Mouse (Mus musculus): ENCODE results near the gene Fam49a. TPM values are rescaled to one million over a fixed set of nuclear protein-coding genes. Genes with fewer than 3 reads are reported as not detected.

The Fam49a gene
- total and polyA plus RNA-seq, 2 experiments = 1.7 to 2.0 TPM

DNA sequence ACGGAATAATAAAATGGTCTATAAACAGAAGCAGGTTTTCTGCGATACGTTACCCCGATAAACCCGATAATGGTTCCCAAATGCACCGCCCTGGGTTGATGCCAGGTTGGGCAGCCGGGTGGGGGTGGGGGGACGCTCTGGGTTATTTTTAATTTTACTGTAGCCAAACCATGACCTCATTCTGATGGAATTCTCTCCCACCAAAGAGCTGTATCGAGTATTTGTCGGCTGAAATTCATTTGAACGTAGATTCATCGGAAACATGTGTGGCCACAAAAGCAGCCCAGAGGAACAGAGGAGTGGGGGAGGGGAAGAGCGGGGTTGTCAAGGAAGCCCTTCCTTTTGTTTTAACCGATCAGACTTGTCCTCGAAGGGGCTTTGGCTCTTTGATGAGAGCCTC lies 139.6 kb downstream of the Fam49a start:
- 64% methylated on average over 15 of the region's 15 CpGs for WGBS
- no peak overlapping the region for H3K4me3 ChIP-seq (ENCODE audit: insufficient read depth, low read depth, low read length)
- H3K27ac ChIP-seq (replicated peaks; ENCODE audit: insufficient read depth, low read depth, low read length) = no peak overlapping the region
- H3K9ac ChIP-seq (ENCODE audit: low read depth, low read length) = no peak overlapping the region
- H3K27me3 ChIP-seq (ENCODE audit: control insufficient read depth, insufficient read depth, low read length) = no peaks in the 10 kb centered on the region
- H3K36me3 ChIP-seq (ENCODE audit: control insufficient read depth, insufficient read depth, low read length) = no peaks in the 10 kb centered on the region
- peaks cover 5% of the 10 kb centered on the region for H3K4me1 ChIP-seq (ENCODE audit: control insufficient read depth, insufficient read depth, low read length)
- no peaks in the 10 kb centered on the region for H3K79me2 ChIP-seq (ENCODE audit: control insufficient read depth, insufficient read depth, low read length)
- no peak for DNase-seq (ENCODE audit: extremely low read depth, low read depth, low spot score)
- TF ChIP-seq POLR2A (IDR thresholded peaks at IDR 0.05; ENCODE audit: extremely low read depth, insufficient read depth, low read length) = no peak
- TF ChIP-seq CTCF (IDR thresholded peaks at IDR 0.05; ENCODE audit: low read depth, low read length) = no peak

DNA sequence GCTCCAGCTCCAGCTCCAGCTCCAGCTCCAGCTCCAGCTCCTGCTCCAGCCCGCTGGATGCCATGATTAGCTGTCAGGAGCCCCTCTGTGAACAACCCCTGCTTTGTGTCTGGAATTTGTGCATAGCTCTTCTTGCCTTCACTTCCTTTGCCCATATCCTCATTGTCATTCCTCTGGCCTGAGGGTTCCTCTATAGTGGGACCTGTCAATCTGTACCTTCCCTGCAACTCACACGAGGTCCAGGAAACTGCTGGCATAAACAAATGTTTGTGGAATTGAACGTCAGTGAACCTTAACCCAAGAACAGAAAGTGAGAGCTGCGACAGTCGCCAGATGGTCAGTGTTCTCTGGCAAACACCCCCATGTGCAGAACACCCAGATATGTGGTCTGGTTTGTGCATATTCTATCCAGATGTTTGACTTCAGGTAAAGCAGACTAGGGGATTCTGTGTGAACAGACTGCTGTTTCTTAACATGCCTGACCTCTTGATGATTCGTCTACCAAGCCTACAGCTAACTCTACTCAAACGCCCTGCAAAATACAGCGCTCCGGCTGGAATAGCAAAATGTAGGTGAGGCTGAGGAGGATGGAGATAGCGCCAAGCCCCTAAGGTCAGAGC lies 143.7 kb downstream of the Fam49a start:
- Histone ChIP-seq H3K79me2 (ENCODE audit: control insufficient read depth, insufficient read depth, low read length) (no peaks in the 10 kb centered on the region), H3K4me1 (ENCODE audit: control insufficient read depth, insufficient read depth, low read length) (peaks cover 5% of the 10 kb centered on the region), H3K27me3 (ENCODE audit: control insufficient read depth, insufficient read depth, low read length) (no peaks in the 10 kb centered on the region), H3K9ac (ENCODE audit: low read depth, low read length) (no peak overlapping the region), H3K36me3 (ENCODE audit: control insufficient read depth, insufficient read depth, low read length) (no peaks in the 10 kb centered on the region), H3K27ac (replicated peaks; ENCODE audit: insufficient read depth, low read depth, low read length) (no peak overlapping the region), H3K4me3 (ENCODE audit: insufficient read depth, low read depth, low read length) (no peak overlapping the region)
- DNase-seq (ENCODE audit: extremely low read depth, low read depth, low spot score) = peak; percentile 70
- TF ChIP-seq POLR2A (IDR thresholded peaks at IDR 0.05; ENCODE audit: extremely low read depth, insufficient read depth, low read length) (no peak), CTCF (IDR thresholded peaks at IDR 0.05; ENCODE audit: low read depth, low read length) (no peak)
- WGBS = 39% methylated on average over 10 of the region's 10 CpGs

DNA sequence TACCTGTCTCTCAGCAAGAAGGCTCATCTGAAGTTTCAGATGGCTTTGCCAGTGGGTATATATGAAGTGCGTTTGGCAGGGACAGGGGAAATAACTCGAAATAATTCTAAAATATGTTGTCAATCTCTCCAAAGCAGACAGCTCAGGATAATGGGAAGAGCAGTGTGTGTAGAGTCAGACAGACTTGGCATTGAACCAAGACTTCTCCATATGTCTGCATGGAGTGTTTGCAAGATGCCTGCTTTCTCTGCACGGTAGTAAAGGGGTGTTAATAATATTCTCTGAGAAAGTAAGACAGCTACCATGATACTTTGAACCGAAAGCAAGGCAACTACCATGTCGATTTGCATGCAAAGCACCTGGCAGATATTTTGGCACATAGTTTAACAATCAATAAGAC lies 147.1 kb downstream of the Fam49a start:
- no peaks in the 10 kb centered on the region for H3K36me3 ChIP-seq (ENCODE audit: control insufficient read depth, insufficient read depth, low read length)
- H3K27me3 ChIP-seq (ENCODE audit: control insufficient read depth, insufficient read depth, low read length) = no peaks in the 10 kb centered on the region
- no peaks in the 10 kb centered on the region for H3K79me2 ChIP-seq (ENCODE audit: control insufficient read depth, insufficient read depth, low read length)
- DNase-seq (ENCODE audit: extremely low read depth, low read depth, low spot score) = no peak
- no peak overlapping the region for H3K4me3 ChIP-seq (ENCODE audit: insufficient read depth, low read depth, low read length)
- H3K27ac ChIP-seq (replicated peaks; ENCODE audit: insufficient read depth, low read depth, low read length) = no peak overlapping the region
- TF ChIP-seq CTCF (IDR thresholded peaks at IDR 0.05; ENCODE audit: low read depth, low read length) = no peak
- no peak for TF ChIP-seq POLR2A (IDR thresholded peaks at IDR 0.05; ENCODE audit: extremely low read depth, insufficient read depth, low read length)
- no peak overlapping the region for H3K9ac ChIP-seq (ENCODE audit: low read depth, low read length)
- H3K4me1 ChIP-seq (ENCODE audit: control insufficient read depth, insufficient read depth, low read length) = peaks cover 5% of the 10 kb centered on the region
- WGBS = 61% methylated on average over 5 of the region's 5 CpGs

DNA sequence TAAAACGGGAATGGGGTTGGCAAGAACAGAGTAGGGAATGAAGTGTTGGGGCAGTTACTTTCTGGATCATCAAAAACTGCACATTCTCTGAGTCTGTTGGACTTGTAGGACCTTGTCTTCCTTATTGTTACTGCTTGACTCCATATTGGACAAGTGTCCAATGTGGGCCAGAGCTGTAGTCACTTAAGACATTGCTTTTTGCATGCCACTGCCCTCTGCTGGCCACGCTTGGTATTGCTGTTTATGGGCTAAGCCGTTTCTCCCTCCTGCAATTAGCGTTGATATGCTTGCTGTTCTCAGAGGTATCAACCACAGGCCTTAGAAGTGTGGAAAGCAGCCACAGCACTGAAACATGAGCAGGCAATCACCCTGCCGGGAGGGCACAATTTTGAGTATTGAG lies 150.7 kb downstream of the Fam49a start:
- 34% methylated on average over 5 of the region's 5 CpGs for WGBS
- H3K36me3 ChIP-seq (ENCODE audit: control insufficient read depth, insufficient read depth, low read length) = no peaks in the 10 kb centered on the region
- H3K9ac ChIP-seq (ENCODE audit: low read depth, low read length) = no peak overlapping the region
- DNase-seq (ENCODE audit: extremely low read depth, low read depth, low spot score) = peak; percentile 48
- no peaks in the 10 kb centered on the region for H3K27me3 ChIP-seq (ENCODE audit: control insufficient read depth, insufficient read depth, low read length)
- H3K79me2 ChIP-seq (ENCODE audit: control insufficient read depth, insufficient read depth, low read length) = no peaks in the 10 kb centered on the region
- TF ChIP-seq POLR2A (IDR thresholded peaks at IDR 0.05; ENCODE audit: extremely low read depth, insufficient read depth, low read length) = no peak
- TF ChIP-seq CTCF (IDR thresholded peaks at IDR 0.05; ENCODE audit: low read depth, low read length) = peak; percentile 81
- H3K4me1 ChIP-seq (ENCODE audit: control insufficient read depth, insufficient read depth, low read length) = no peaks in the 10 kb centered on the region
- no peak overlapping the region for H3K27ac ChIP-seq (replicated peaks; ENCODE audit: insufficient read depth, low read depth, low read length)
- no peak overlapping the region for H3K4me3 ChIP-seq (ENCODE audit: insufficient read depth, low read depth, low read length)

DNA sequence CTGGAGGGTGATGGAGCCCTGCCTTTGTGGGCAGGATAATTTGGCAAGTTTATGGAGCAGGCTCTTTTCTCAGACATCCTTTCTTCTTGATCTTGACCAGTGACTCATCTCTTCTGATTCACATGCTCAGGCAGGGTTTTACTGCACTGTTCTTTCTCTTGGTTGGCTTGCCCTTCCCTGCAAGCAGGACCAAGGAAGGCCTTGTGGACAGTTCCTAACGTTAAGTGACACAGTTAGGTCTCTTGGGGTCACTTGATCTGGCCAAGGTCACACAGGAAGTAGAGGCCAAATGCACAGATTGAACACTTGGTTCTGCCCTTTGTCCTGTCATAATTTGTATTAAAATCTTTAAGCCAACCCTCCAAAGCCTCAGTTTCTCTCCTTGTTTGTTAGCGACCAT lies 158.5 kb downstream of the Fam49a start:
- H3K4me1 ChIP-seq (ENCODE audit: control insufficient read depth, insufficient read depth, low read length) = no peaks in the 10 kb centered on the region
- no peaks in the 10 kb centered on the region for H3K79me2 ChIP-seq (ENCODE audit: control insufficient read depth, insufficient read depth, low read length)
- WGBS = 6% methylated on average over 2 of the region's 2 CpGs
- no peak for DNase-seq (ENCODE audit: extremely low read depth, low read depth, low spot score)
- H3K27ac ChIP-seq (replicated peaks; ENCODE audit: insufficient read depth, low read depth, low read length) = no peak overlapping the region
- TF ChIP-seq CTCF (IDR thresholded peaks at IDR 0.05; ENCODE audit: low read depth, low read length) (no peak), POLR2A (IDR thresholded peaks at IDR 0.05; ENCODE audit: extremely low read depth, insufficient read depth, low read length) (no peak)
- no peaks in the 10 kb centered on the region for H3K27me3 ChIP-seq (ENCODE audit: control insufficient read depth, insufficient read depth, low read length)
- H3K36me3 ChIP-seq (ENCODE audit: control insufficient read depth, insufficient read depth, low read length) = no peaks in the 10 kb centered on the region
- H3K9ac ChIP-seq (ENCODE audit: low read depth, low read length) = no peak overlapping the region
- no peak overlapping the region for H3K4me3 ChIP-seq (ENCODE audit: insufficient read depth, low read depth, low read length)

DNA sequence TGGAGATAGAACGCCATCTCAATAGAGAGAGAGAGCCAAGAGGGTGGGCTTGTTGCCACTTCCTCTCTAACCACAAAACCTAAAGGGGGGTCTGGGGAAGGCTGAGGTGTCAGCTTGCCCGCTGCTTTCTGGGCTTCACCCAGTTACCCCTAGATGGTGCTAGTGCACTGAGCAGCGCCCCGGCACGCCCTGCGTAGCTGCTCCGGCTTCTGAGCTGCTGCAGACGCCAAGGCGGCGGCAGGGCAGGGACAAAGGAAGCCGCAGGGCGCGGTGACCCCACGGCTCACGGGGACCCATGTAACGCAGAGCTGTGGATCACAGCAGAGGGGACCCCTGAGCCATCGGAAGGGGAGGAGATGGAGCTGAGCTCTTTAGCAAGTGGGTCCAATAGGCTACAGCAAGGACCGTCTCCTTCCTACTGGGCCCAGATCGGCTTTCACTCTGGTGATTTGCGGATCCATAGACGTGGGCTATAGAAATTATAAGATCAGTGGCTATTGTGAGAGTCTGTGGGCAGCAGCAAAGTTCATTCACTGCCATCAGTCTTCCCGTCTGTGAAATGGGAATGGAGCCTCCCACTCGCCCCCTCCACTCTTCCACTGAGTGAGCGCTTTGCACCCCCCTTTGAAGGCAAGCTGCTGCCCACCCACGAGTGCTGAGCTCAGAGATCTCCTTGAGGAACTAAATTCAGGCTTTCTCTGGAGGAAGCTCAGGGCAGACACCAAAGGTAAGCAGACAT lies 159.1 kb downstream of the Fam49a start:
- Histone ChIP-seq H3K9ac (ENCODE audit: low read depth, low read length) (peak overlapping the region; percentile 52), H3K79me2 (ENCODE audit: control insufficient read depth, insufficient read depth, low read length) (no peaks in the 10 kb centered on the region), H3K27me3 (ENCODE audit: control insufficient read depth, insufficient read depth, low read length) (no peaks in the 10 kb centered on the region), H3K4me1 (ENCODE audit: control insufficient read depth, insufficient read depth, low read length) (no peaks in the 10 kb centered on the region), H3K36me3 (ENCODE audit: control insufficient read depth, insufficient read depth, low read length) (no peaks in the 10 kb centered on the region), H3K4me3 (ENCODE audit: insufficient read depth, low read depth, low read length) (peak overlapping the region; percentile 32; the same call in 1 of the 2 replicates), H3K27ac (replicated peaks; ENCODE audit: insufficient read depth, low read depth, low read length) (no peak overlapping the region)
- TF ChIP-seq POLR2A (IDR thresholded peaks at IDR 0.05; ENCODE audit: extremely low read depth, insufficient read depth, low read length) (no peak), CTCF (IDR thresholded peaks at IDR 0.05; ENCODE audit: low read depth, low read length) (peak; percentile 96)
- DNase-seq (ENCODE audit: extremely low read depth, low read depth, low spot score) = peak; percentile 16
- 15% methylated on average over 25 of the region's 25 CpGs for WGBS

All from liver, adult 2 months (tissue).